Mouse (Mus musculus): Measurements from ENCODE around the gene Prodh2. TPM values are rescaled to one million over a fixed set of nuclear protein-coding genes. Genes with fewer than 3 reads are reported as not detected.
"Not testable (repeated sequence)": the region's sequence is repeated elsewhere in the genome, so short reads cannot be mapped to it uniquely, and the experiment has no call there.

The Prodh2 gene
- polyA plus RNA-seq, 1 experiment from 2014 or later, result not detected

DNA sequence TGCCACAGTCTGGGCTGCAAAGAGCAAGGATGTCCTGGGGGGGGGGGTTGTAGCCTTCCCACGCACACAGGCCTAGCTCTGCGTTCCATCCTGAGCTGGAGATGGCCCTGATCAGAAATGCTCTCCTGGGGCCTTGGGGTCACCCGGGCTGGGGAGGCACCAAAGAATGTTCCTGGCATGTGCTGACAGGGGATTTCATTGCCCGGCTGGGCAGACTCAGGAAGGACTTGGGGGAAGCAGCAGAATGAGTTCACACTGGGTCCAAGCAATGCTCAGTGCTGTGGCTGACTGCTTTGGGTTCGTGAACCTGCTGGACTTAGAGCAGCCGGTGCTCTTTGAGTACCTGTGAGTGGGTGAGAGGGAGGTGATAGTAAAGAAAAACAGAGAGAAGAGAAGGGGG lies 33.9 kb upstream of the Prodh2 start:
- H3K4me1 ChIP-seq, result peaks cover 22% of the 10 kb centered on the region
- WGBS, result 23% methylated on average over 6 of the region's 6 CpGs
- no peak overlapping the region for H3K4me3 ChIP-seq
- H3K9ac ChIP-seq (replicated peaks), result no peak overlapping the region
- no peak overlapping the region for H3K4me2 ChIP-seq (replicated peaks)
- ATAC-seq (replicated peaks), result no peak
- H3K9me3 ChIP-seq, result no peaks in the 10 kb centered on the region
- H3K27ac ChIP-seq (replicated peaks), result no peak overlapping the region
- peaks cover 89% of the 10 kb centered on the region for H3K27me3 ChIP-seq
- H3K36me3 ChIP-seq, result no peaks in the 10 kb centered on the region

DNA sequence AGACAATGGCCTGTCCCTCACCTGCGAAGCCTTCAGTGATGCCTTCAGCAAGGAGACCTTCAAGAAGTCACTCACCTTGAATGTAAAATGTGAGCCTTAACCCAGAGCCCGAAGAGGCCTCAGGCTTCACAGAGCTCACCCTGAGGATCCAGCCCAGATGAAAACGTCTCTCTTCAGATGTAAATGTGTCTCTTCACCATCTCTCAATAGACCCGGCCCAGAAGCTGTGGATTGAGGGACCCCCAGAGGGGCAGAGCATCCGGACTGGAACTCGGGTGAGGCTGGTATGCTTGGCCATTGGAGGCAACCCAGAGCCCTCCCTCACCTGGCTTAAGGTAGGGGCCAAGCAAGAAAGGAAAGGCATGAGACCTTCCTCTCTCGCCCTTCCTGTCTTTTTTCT lies 29.9 kb upstream of the Prodh2 start:
- Histone ChIP-seq H3K9ac (replicated peaks) (no peak overlapping the region), H3K4me3 (no peak overlapping the region), H3K4me2 (replicated peaks) (no peak overlapping the region), H3K4me1 (no peaks in the 10 kb centered on the region), H3K36me3 (no peaks in the 10 kb centered on the region), H3K9me3 (no peaks in the 10 kb centered on the region), H3K27me3 (peaks cover 88% of the 10 kb centered on the region), H3K27ac (replicated peaks) (no peak overlapping the region)
- WGBS, result 21% methylated on average over 7 of the region's 7 CpGs
- ATAC-seq (replicated peaks), result no peak

- H3K4me1 ChIP-seq, result no peaks in the 10 kb centered on the region
- no peak overlapping the region for H3K4me2 ChIP-seq (replicated peaks)
- no peak overlapping the region for H3K27ac ChIP-seq (replicated peaks)
- no peak overlapping the region for H3K4me3 ChIP-seq
- no peaks in the 10 kb centered on the region for H3K36me3 ChIP-seq
- no peaks in the 10 kb centered on the region for H3K9me3 ChIP-seq
- WGBS, result 7% methylated on average over 4 of the region's 4 CpGs
- peaks cover 88% of the 10 kb centered on the region for H3K27me3 ChIP-seq
- no peak for ATAC-seq (replicated peaks)
- no peak overlapping the region for H3K9ac ChIP-seq (replicated peaks)
Measured at GRCm38 (mm10) chr7:30463996-30464395, 29.4 kb upstream of the Prodh2 start.

DNA sequence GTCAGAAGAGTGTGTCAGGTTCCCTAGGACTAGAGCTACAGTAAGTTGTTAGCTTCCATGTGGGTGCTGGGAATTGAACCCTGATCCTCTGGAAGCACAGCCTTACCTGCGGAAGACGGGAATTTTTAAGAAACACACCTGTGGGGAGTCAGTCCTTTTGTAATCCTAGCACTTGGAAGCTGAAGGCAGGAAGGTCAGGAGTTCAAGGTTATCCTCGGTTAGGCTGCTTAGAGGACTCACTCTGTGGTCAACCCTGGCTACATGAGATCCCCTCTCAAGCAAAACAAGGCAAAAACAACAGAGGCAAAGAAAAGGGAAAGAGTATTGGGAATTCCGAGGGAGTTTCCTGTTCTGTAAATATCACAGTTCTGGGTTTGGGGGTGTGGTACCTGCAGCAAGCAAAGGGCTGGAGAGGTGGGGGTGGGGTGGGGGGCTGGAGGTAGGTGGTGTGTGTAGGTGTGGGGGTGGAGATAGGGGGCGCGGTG lies 28.6 kb upstream of the Prodh2 start:
- H3K36me3 ChIP-seq, result no peaks in the 10 kb centered on the region
- no peak overlapping the region for H3K4me2 ChIP-seq (replicated peaks)
- H3K27ac ChIP-seq (replicated peaks), result no peak overlapping the region
- ATAC-seq (replicated peaks), result no peak
- H3K9me3 ChIP-seq, result no peaks in the 10 kb centered on the region
- no peaks in the 10 kb centered on the region for H3K4me1 ChIP-seq
- peaks cover 84% of the 10 kb centered on the region for H3K27me3 ChIP-seq
- no peak overlapping the region for H3K9ac ChIP-seq (replicated peaks)
- H3K4me3 ChIP-seq, result no peak overlapping the region
- 15% methylated on average over 5 of the region's 6 CpGs for WGBS

DNA sequence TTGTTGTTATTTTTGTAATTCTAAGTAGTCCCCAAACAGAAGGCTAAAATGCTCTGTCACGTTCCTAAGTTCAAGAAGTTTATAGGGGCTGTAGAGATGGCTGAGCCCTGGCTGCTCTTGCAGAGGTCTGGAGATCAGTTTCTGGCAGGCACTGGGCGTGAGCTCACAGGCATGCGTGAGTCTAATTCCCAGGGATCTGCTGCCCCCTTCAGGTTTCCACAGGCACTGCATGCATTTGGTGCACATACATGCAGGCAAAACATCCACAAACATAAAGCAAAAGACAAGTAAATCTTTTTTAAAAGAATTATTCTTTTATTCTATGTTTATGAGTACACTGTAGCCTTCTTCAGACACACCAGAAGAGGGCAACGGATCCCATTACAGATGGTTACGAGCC lies 21.0 kb upstream of the Prodh2 start:
- 46% methylated on average over 5 of the region's 5 CpGs for WGBS
- H3K4me2 ChIP-seq (replicated peaks), result no peak overlapping the region
- H3K9ac ChIP-seq (replicated peaks), result no peak overlapping the region
- ATAC-seq (replicated peaks), result no peak
- H3K9me3 ChIP-seq, result no peaks in the 10 kb centered on the region
- H3K27ac ChIP-seq (replicated peaks), result no peak overlapping the region
- no peaks in the 10 kb centered on the region for H3K36me3 ChIP-seq
- H3K4me1 ChIP-seq, result peaks cover under 1% of the 10 kb centered on the region
- H3K4me3 ChIP-seq, result no peak overlapping the region
- H3K27me3 ChIP-seq, result peaks cover 11% of the 10 kb centered on the region; the same call in 1 of the 2 replicates

DNA sequence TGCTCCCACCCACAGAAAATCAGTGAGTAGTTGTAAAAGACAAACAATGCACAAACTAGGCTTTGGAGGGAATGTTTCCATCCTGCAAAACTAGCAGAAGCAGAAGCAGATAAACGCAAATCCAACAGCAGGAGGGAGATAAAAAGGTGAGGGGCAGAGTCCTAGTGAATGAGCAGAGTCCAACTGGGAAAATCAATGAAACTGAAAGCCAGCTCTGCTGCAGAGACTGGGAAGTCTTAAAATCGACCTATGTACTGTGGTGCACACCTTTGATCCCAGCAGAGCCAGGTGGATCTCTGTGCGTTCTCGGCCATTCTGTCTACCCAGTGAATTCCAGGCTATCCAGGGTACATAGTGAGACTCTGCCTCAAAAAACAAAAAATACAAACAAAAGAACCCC lies 18.4 kb upstream of the Prodh2 start:
- H3K4me1 ChIP-seq, result peaks cover 9% of the 10 kb centered on the region
- H3K27me3 ChIP-seq, result 0 out of 2 replicates have a peak, but pooled peaks cover 11% of the 10 kb centered on the region
- no peak overlapping the region for H3K4me2 ChIP-seq (replicated peaks)
- H3K36me3 ChIP-seq, result no peaks in the 10 kb centered on the region
- WGBS, result 69% methylated on average over 4 of the region's 4 CpGs
- H3K4me3 ChIP-seq, result no peak overlapping the region
- no peak overlapping the region for H3K27ac ChIP-seq (replicated peaks)
- H3K9ac ChIP-seq (replicated peaks), result no peak overlapping the region
- no peak for ATAC-seq (replicated peaks)
- H3K9me3 ChIP-seq, result no peaks in the 10 kb centered on the region

DNA sequence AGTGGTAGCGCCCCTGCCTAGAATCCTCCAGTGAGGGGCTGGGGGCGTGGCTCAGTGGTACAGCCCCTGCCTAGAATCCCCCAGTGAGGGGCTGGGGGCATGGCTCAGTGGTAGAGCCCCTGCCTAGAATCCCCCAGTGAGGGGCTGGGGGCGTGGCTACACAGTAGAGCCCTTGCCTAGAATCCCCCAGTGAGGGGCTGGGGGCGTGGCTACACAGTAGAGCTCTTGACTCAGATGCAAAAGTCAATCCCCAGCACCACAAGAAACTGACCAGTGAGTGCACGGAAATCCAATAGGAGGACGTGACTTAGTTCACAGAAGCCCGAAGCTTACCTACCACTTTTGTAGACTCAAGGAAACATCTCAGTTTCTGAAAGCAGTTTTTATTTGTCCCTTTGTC lies 17.3 kb upstream of the Prodh2 start:
- not testable (repeated sequence) for ATAC-seq (replicated peaks); H3K36me3 ChIP-seq; H3K4me3 ChIP-seq; H3K4me2 ChIP-seq (replicated peaks); H3K27ac ChIP-seq (replicated peaks); H3K9ac ChIP-seq (replicated peaks); H3K4me1 ChIP-seq; H3K9me3 ChIP-seq
- H3K27me3 ChIP-seq, result 0 out of 2 replicates have a peak, but pooled peaks cover 11% of the 10 kb centered on the region
- WGBS, result 90% methylated on average over 7 of the region's 7 CpGs

GRCm38 (mm10) chr7:30477415-30478381 lies 15.7 kb upstream of the Prodh2 start:
- peak overlapping the region; percentile 33 for H3K4me3 ChIP-seq
- H3K4me2 ChIP-seq (replicated peaks), result peak overlapping the region; percentile 49
- 0 out of 2 replicates have a peak, but pooled peaks have one; percentile 38 for ATAC-seq (replicated peaks)
- H3K36me3 ChIP-seq, result no peaks in the 10 kb centered on the region
- peak overlapping the region; percentile 30; the same call in 1 of the 2 replicates for H3K9ac ChIP-seq (replicated peaks)
- 9% methylated on average over 32 of the region's 32 CpGs for WGBS
- no peak overlapping the region for H3K27ac ChIP-seq (replicated peaks)
- 0 out of 2 replicates have a peak, but pooled peaks cover 11% of the 10 kb centered on the region for H3K27me3 ChIP-seq
- H3K4me1 ChIP-seq, result peaks cover 9% of the 10 kb centered on the region
- H3K9me3 ChIP-seq, result no peaks in the 10 kb centered on the region

DNA sequence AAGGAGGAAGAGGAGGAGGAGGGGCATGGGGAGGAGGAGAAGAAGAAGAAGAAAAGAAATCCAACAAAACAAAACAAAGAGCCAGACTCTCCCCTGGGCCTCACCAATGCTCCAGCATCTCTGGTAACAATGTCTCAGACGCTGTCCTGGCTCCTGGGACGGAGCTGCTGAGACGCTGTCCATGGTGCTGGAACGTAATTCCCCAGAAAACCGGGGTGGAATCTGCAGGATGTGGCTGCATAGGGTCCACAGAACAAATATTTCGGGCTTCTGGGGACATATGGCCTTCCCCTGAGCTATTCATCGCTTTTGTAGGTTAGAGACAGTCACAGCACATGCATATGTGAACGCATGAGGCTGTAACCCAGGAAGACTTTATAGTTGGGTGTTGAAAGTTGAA lies 9.2 kb upstream of the Prodh2 start:
- 18% methylated on average over 8 of the region's 8 CpGs for WGBS
- no peak overlapping the region for H3K4me3 ChIP-seq
- no peaks in the 10 kb centered on the region for H3K36me3 ChIP-seq
- H3K9me3 ChIP-seq, result no peaks in the 10 kb centered on the region
- no peaks in the 10 kb centered on the region for H3K4me1 ChIP-seq
- no peak for ATAC-seq (replicated peaks)
- no peak overlapping the region for H3K9ac ChIP-seq (replicated peaks)
- no peak overlapping the region for H3K27ac ChIP-seq (replicated peaks)
- H3K27me3 ChIP-seq, result 0 out of 2 replicates have a peak, but pooled peaks cover 6% of the 10 kb centered on the region
- no peak overlapping the region for H3K4me2 ChIP-seq (replicated peaks)

- ATAC-seq (replicated peaks), result 0 out of 2 replicates have a peak, but pooled peaks have one; percentile 41
Measured at GRCm38 (mm10) chr7:30490251-30490956, 3.0 kb upstream of the Prodh2 start.

GRCm38 (mm10) chr7:30490957-30491307 lies 2.5 kb upstream of the Prodh2 start:
- ATAC-seq (replicated peaks), result 0 out of 2 replicates have a peak, but pooled peaks have one; percentile 13
- Histone ChIP-seq H3K4me3 (no peak overlapping the region), H3K9me3 (no peaks in the 10 kb centered on the region), H3K4me1 (no peaks in the 10 kb centered on the region), H3K27ac (replicated peaks) (no peak overlapping the region), H3K36me3 (no peaks in the 10 kb centered on the region), H3K4me2 (replicated peaks) (no peak overlapping the region), H3K9ac (replicated peaks) (no peak overlapping the region), H3K27me3 (no peaks in the 10 kb centered on the region)
- 17% methylated on average over 6 of the region's 6 CpGs for WGBS

More at GRCm38 (mm10) chr7:30490251-30490956, 3.0 kb upstream of the Prodh2 start:
- Histone ChIP-seq H3K36me3 (no peaks in the 10 kb centered on the region), H3K9me3 (no peaks in the 10 kb centered on the region), H3K4me1 (no peaks in the 10 kb centered on the region), H3K27me3 (no peaks in the 10 kb centered on the region), H3K4me3 (no peak overlapping the region), H3K9ac (replicated peaks) (no peak overlapping the region), H3K4me2 (replicated peaks) (no peak overlapping the region), H3K27ac (replicated peaks) (no peak overlapping the region)
- 27% methylated on average over 16 of the region's 16 CpGs for WGBS

DNA sequence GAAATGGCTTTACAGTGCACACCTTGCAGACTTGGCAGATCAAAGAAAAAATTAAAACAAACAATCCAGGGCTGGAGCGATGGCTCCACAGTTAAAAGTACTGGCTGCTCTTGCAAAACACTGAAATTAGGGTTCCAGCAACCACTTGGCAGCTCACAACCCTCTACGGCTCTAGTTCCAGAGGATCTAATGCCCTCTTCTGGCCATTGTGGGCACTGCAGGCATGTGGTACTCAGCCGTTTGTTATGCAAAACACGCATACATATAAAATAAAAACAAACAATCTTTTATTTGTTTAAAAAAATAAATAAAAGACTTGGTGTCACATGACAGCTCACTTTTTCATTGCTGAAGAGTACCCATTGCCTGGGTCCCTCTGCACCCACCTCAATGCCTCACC lies 657 bp upstream of the Prodh2 start:
- Histone ChIP-seq H3K4me1 (no peaks in the 10 kb centered on the region), H3K36me3 (no peaks in the 10 kb centered on the region), H3K27ac (replicated peaks) (no peak overlapping the region), H3K9ac (replicated peaks) (no peak overlapping the region), H3K27me3 (no peaks in the 10 kb centered on the region), H3K9me3 (no peaks in the 10 kb centered on the region), H3K4me3 (no peak overlapping the region), H3K4me2 (replicated peaks) (no peak overlapping the region)
- ATAC-seq (replicated peaks), result no peak
- WGBS, result 14% methylated on average over 4 of the region's 4 CpGs
